Mouse (Mus musculus): ENCODE results near the gene Det1.

Det1 gene

GRCm38 (mm10) chr7:78782639-78783581 is 64.2 kb downstream of the Det1 start, which contains the start of the genes Mrps11 and Mrpl46:
Mrps11 (plus strand) TSS chr7:78783119.
Mrpl46 (minus strand) TSS chr7:78783531.
- DNase-seq = peak; percentile 86

GRCm38 (mm10) chr7:78778741-78779140 is 68.3 kb downstream of the Det1 start:
- no peak for DNase-seq

Data from cerebellum, adult 9-11 months (tissue).